12 mouse cellular contexts compared by ENCODE assay signal in genomic region chr15:85949421-85950164, GRCm38 (mm10).
A peak's percentile ranks its signal among the peaks of the same experiment; 100 is the strongest.
DNase-seq lines count a peak whose midpoint lies in the region; ATAC-seq and TF ChIP-seq lines count a peak whose summit lies in the region.
"Had no signal": no experiment of that assay in that cellular context is flagged by ENCODE, and none has a peak within 500 bp of the region (broad histone marks: within the 10 kb centered on the region; RNA-seq: fewer than 3 reads in every experiment).

No protein-coding gene starts in this region.

- H3K9ac ChIP-seq in forebrain, embryonic 12.5 days = no peak overlapping the region
- no peak overlapping the region for H3K9ac ChIP-seq in forebrain, postnatal 0 days
- no peak overlapping the region for H3K9ac ChIP-seq in lung, embryonic 15.5 days
- H3K9ac ChIP-seq in heart, embryonic 13.5 days = no peak overlapping the region
- H3K9ac ChIP-seq: intestine, embryonic 15.5 days; limb, embryonic 15.5 days had no signal

- peaks cover 31% of the 10 kb centered on the region for H3K4me1 ChIP-seq in forebrain, embryonic 12.5 days
- H3K4me1 ChIP-seq in forebrain, postnatal 0 days (ENCODE audit: insufficient read depth) = peaks cover 7% of the 10 kb centered on the region; the same call in 1 of the 2 replicates
- peaks cover 25% of the 10 kb centered on the region; the same call in 1 of the 2 replicates for H3K4me1 ChIP-seq in lung, embryonic 15.5 days
- H3K4me1 ChIP-seq in heart, embryonic 13.5 days = peaks cover 39% of the 10 kb centered on the region
- H3K4me1 ChIP-seq: intestine, embryonic 15.5 days had no signal

- no peak for DNase-seq in forebrain, postnatal 0 days
- no peak for DNase-seq in lung, postnatal 36 days
- peak; percentile 13 for DNase-seq in ovary, postnatal 10 days (ENCODE audit: low spot score)
- DNase-seq in cerebellum, postnatal 10 days = no peak
- DNase-seq in c-Kit-positive CD71-positive TER-119-positive erythroid progenitor cells, embryonic 14.5 days (ENCODE audit: low spot score) = no peak
- DNase-seq: adrenal gland, adult 8-10 months had no signal

- H3K4me3 ChIP-seq in forebrain, embryonic 12.5 days (replicated peaks) = no peak overlapping the region
- no peak overlapping the region for H3K4me3 ChIP-seq in forebrain, postnatal 0 days (ENCODE audit: low read depth, low read length)
- H3K4me3 ChIP-seq in lung, embryonic 15.5 days = no peak overlapping the region
- H3K4me3 ChIP-seq in heart, embryonic 13.5 days = no peak overlapping the region
- H3K4me3 ChIP-seq: intestine, embryonic 15.5 days; limb, embryonic 15.5 days had no signal

- no peaks in the 10 kb centered on the region for H3K9me3 ChIP-seq in forebrain, embryonic 12.5 days
- H3K9me3 ChIP-seq in forebrain, postnatal 0 days (ENCODE audit: low read length) = no peaks in the 10 kb centered on the region
- H3K9me3 ChIP-seq in lung, embryonic 15.5 days = no peaks in the 10 kb centered on the region
- H3K9me3 ChIP-seq in heart, embryonic 13.5 days = no peaks in the 10 kb centered on the region
- H3K9me3 ChIP-seq: intestine, embryonic 15.5 days; limb, embryonic 15.5 days had no signal

- peak overlapping the region; percentile 6 for H3K27ac ChIP-seq in forebrain, embryonic 12.5 days
- no peak overlapping the region for H3K27ac ChIP-seq in forebrain, postnatal 0 days (ENCODE audit: low read depth, low read length)
- peak overlapping the region; percentile 72 for H3K27ac ChIP-seq in lung, embryonic 15.5 days
- peak overlapping the region; percentile 73 for H3K27ac ChIP-seq in heart, embryonic 13.5 days (replicated peaks)
- H3K27ac ChIP-seq: intestine, embryonic 15.5 days; limb, embryonic 15.5 days; macrophage had no signal

- peaks cover 5% of the 10 kb centered on the region; the same call in 1 of the 2 replicates for H3K36me3 ChIP-seq in forebrain, embryonic 12.5 days (replicated peaks)
- H3K36me3 ChIP-seq in forebrain, postnatal 0 days (ENCODE audit: insufficient read depth) = no peaks in the 10 kb centered on the region
- no peaks in the 10 kb centered on the region for H3K36me3 ChIP-seq in lung, embryonic 15.5 days
- no peaks in the 10 kb centered on the region for H3K36me3 ChIP-seq in heart, embryonic 13.5 days
- H3K36me3 ChIP-seq: intestine, embryonic 15.5 days; limb, embryonic 15.5 days had no signal

- 67% methylated on average over 16 of the region's 16 CpGs for WGBS in forebrain, embryonic 12.5 days
- WGBS in forebrain, postnatal 0 days = 64% methylated on average over 16 of the region's 16 CpGs
- 59% methylated on average over 16 of the region's 16 CpGs for WGBS in lung, embryonic 15.5 days
- 60% methylated on average over 16 of the region's 16 CpGs for WGBS in heart, embryonic 13.5 days

- TF ChIP-seq CTCF in forebrain, postnatal 0 days (IDR thresholded peaks at IDR 0.05; ENCODE audit: low read depth) = no peak

- no peak for ATAC-seq in forebrain, embryonic 12.5 days (ENCODE audit: low FRiP score)
- ATAC-seq in forebrain, postnatal 0 days = no peak
- ATAC-seq in lung, embryonic 15.5 days (ENCODE audit: borderline replicate concordance, extremely low read depth, low FRiP score, low TSS enrichment) = peak; percentile 33; the same call in 1 of the 2 replicates
- ATAC-seq in heart, embryonic 13.5 days (ENCODE audit: extremely low read depth, insufficient number of reproducible peaks, low FRiP score, low TSS enrichment) = no peak
- ATAC-seq: intestine, embryonic 15.5 days had no signal

- H3K27me3 ChIP-seq in forebrain, embryonic 12.5 days = no peaks in the 10 kb centered on the region
- no peaks in the 10 kb centered on the region for H3K27me3 ChIP-seq in forebrain, postnatal 0 days (ENCODE audit: insufficient read depth, low read length)
- H3K27me3 ChIP-seq in lung, embryonic 15.5 days = no peaks in the 10 kb centered on the region
- no peaks in the 10 kb centered on the region for H3K27me3 ChIP-seq in heart, embryonic 13.5 days (replicated peaks)
- H3K27me3 ChIP-seq: intestine, embryonic 15.5 days; limb, embryonic 15.5 days had no signal

- H3K4me2 ChIP-seq in forebrain, embryonic 12.5 days = no peak overlapping the region
- H3K4me2 ChIP-seq in forebrain, postnatal 0 days (ENCODE audit: low read depth) = no peak overlapping the region
- no peak overlapping the region for H3K4me2 ChIP-seq in lung, embryonic 15.5 days
- no peak overlapping the region for H3K4me2 ChIP-seq in heart, embryonic 13.5 days
- H3K4me2 ChIP-seq: intestine, embryonic 15.5 days; limb, embryonic 15.5 days had no signal
